Mouse (Mus musculus): ENCODE measurements around the gene Tmem42. TPM values are rescaled to one million over a fixed set of nuclear protein-coding genes. Genes with fewer than 3 reads are reported as not detected.

The Tmem42 gene
- 17.9 and 21.4 TPM in 2 replicates for polyA plus RNA-seq (2015; fragmentation: Nextera tagmentation; extraction: Ambion mirVana)

GRCm38 (mm10) chr9:123020995-123021631 is at the start of gene Tmem42:
TSS of gene Tmem42 (plus strand) at chr9:123021326.
- WGBS = under 1% methylated on average over 58 of the region's 69 CpGs
- peak within 1 kb of the TSS; percentile 90 for H3K27ac ChIP-seq (replicated peaks)
- peak within 1 kb of the TSS; percentile 88 for H3K9ac ChIP-seq
- H3K4me2 ChIP-seq = peak within 1 kb of the TSS; percentile 89
- peak; percentile 91 for ATAC-seq (ENCODE audit: extremely low read depth, insufficient number of reproducible peaks, low FRiP score, low TSS enrichment)
- H3K27me3 ChIP-seq (replicated peaks) = no peaks in the 10 kb centered on the region
- no peaks in the 10 kb centered on the region for H3K9me3 ChIP-seq
- H3K36me3 ChIP-seq = peaks cover 26% of the 10 kb centered on the region
- H3K4me1 ChIP-seq = peaks cover 34% of the 10 kb centered on the region
- H3K4me3 ChIP-seq = peak within 1 kb of the TSS; percentile 75

DNA sequence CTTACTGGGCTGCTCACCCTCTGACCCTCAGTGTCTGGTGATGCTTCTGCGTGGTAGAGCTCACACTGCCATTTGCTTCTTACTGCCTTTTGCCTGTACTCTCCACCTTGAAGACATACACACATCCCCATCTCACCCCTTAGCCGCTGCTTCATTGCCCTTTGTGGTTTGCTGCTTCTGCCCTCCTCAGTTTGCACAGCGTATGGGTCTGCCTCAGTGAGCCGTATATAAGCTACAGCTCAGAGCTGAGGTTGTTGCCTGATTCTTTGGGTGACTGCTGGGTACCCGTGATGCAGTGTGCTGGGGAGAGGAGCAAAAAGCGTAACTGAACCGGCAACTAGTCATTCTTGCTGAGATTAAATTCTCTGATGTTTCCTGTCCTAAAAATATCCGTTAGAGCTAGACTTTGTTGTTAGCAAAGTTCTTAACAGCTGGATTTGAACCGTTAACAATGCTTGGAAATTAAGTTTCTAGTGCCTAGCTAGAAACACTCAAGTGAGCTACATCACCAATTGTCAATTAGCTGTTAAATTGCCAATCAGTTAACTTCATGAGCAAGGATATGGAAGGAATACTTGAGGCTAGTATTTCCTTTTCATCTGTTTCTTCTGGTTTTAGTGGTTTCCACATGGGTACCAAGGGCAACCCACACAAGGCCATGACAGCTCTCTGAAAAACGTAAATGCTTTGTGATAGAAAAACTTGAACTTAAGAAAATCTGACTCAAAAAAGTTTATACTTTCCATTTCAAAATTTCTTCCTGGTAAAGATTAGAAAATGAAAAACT is 22.5 kb upstream of the Tmem42 start:
- Histone ChIP-seq H3K4me3 (no peak overlapping the region), H3K9ac (no peak overlapping the region), H3K4me1 (no peaks in the 10 kb centered on the region), H3K27me3 (replicated peaks) (no peaks in the 10 kb centered on the region), H3K4me2 (no peak overlapping the region), H3K36me3 (peaks cover 90% of the 10 kb centered on the region), H3K27ac (replicated peaks) (no peak overlapping the region), H3K9me3 (no peaks in the 10 kb centered on the region)
- WGBS = 89% methylated on average over 10 of the region's 10 CpGs
- ATAC-seq (ENCODE audit: extremely low read depth, insufficient number of reproducible peaks, low FRiP score, low TSS enrichment) = no peak

DNA sequence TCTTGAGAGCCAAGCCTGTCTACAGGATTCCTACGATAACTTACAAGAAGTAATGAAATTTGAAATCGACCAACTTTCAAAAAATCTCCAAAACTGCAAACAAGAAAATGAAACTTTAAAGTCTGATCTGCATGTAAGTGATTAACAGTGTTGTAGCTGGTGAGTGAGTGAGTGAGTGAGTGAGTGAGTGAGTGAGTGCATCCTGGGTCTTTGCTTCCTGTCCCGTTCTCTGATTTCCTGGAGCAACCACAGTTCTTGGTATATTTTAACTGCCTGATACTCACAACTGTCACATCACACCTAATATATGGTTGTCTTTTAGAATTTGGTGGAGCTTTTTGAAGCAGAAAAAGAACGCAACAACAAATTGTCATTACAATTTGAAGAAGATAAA is 21.9 kb upstream of the Tmem42 start:
- no peak for ATAC-seq (ENCODE audit: extremely low read depth, insufficient number of reproducible peaks, low FRiP score, low TSS enrichment)
- no peak overlapping the region for H3K4me2 ChIP-seq
- peaks cover 90% of the 10 kb centered on the region for H3K36me3 ChIP-seq
- H3K4me1 ChIP-seq = no peaks in the 10 kb centered on the region
- WGBS = 96% methylated on average over 4 of the region's 4 CpGs
- H3K27me3 ChIP-seq (replicated peaks) = no peaks in the 10 kb centered on the region
- no peak overlapping the region for H3K27ac ChIP-seq (replicated peaks)
- no peaks in the 10 kb centered on the region for H3K9me3 ChIP-seq
- no peak overlapping the region for H3K9ac ChIP-seq
- no peak overlapping the region for H3K4me3 ChIP-seq

GRCm38 (mm10) chr9:123004718-123005117 is 16.4 kb upstream of the Tmem42 start:
- Histone ChIP-seq H3K4me1 (no peaks in the 10 kb centered on the region), H3K4me2 (no peak overlapping the region), H3K27ac (replicated peaks) (no peak overlapping the region), H3K36me3 (peaks cover 97% of the 10 kb centered on the region), H3K9ac (no peak overlapping the region), H3K27me3 (replicated peaks) (no peaks in the 10 kb centered on the region), H3K4me3 (no peak overlapping the region), H3K9me3 (no peaks in the 10 kb centered on the region)
- no CpG with 5 or more reads among the region's 2 CpGs for WGBS
- no peak for ATAC-seq (ENCODE audit: extremely low read depth, insufficient number of reproducible peaks, low FRiP score, low TSS enrichment)

- no peak overlapping the region for H3K4me2 ChIP-seq
- H3K9me3 ChIP-seq = no peaks in the 10 kb centered on the region
- no peak for ATAC-seq (ENCODE audit: extremely low read depth, insufficient number of reproducible peaks, low FRiP score, low TSS enrichment)
- no peaks in the 10 kb centered on the region for H3K4me1 ChIP-seq
- no peak overlapping the region for H3K9ac ChIP-seq
- H3K27me3 ChIP-seq (replicated peaks) = no peaks in the 10 kb centered on the region
- no peak overlapping the region for H3K27ac ChIP-seq (replicated peaks)
- WGBS = 87% methylated on average over 6 of the region's 6 CpGs
- peaks cover 97% of the 10 kb centered on the region for H3K36me3 ChIP-seq
- no peak overlapping the region for H3K4me3 ChIP-seq
Observed at GRCm38 (mm10) chr9:123006071-123006470, 15.1 kb upstream of the Tmem42 start.

- Histone ChIP-seq H3K27me3 (replicated peaks) (no peaks in the 10 kb centered on the region), H3K9me3 (no peaks in the 10 kb centered on the region), H3K27ac (replicated peaks) (no peak overlapping the region), H3K36me3 (peaks cover 19% of the 10 kb centered on the region), H3K4me2 (peak overlapping the region; percentile 89), H3K4me3 (peak overlapping the region; percentile 75), H3K9ac (peak overlapping the region; percentile 88), H3K4me1 (peaks cover 34% of the 10 kb centered on the region)
- 37% methylated on average over 18 of the region's 24 CpGs for WGBS
- ATAC-seq (ENCODE audit: extremely low read depth, insufficient number of reproducible peaks, low FRiP score, low TSS enrichment) = 0 out of 2 replicates have a peak, but pooled peaks have one; percentile 3
Observed at GRCm38 (mm10) chr9:123021636-123022379, 682 bp downstream of the Tmem42 start.

GRCm38 (mm10) chr9:123024201-123024600 is 3.1 kb downstream of the Tmem42 start:
- Histone ChIP-seq H3K36me3 (no peaks in the 10 kb centered on the region), H3K4me2 (no peak overlapping the region), H3K27me3 (replicated peaks) (no peaks in the 10 kb centered on the region), H3K9me3 (no peaks in the 10 kb centered on the region), H3K4me3 (no peak overlapping the region), H3K27ac (replicated peaks) (no peak overlapping the region), H3K4me1 (peaks cover 28% of the 10 kb centered on the region), H3K9ac (no peak overlapping the region)
- ATAC-seq (ENCODE audit: extremely low read depth, insufficient number of reproducible peaks, low FRiP score, low TSS enrichment) = no peak
- 74% methylated on average over 2 of the region's 2 CpGs for WGBS

DNA sequence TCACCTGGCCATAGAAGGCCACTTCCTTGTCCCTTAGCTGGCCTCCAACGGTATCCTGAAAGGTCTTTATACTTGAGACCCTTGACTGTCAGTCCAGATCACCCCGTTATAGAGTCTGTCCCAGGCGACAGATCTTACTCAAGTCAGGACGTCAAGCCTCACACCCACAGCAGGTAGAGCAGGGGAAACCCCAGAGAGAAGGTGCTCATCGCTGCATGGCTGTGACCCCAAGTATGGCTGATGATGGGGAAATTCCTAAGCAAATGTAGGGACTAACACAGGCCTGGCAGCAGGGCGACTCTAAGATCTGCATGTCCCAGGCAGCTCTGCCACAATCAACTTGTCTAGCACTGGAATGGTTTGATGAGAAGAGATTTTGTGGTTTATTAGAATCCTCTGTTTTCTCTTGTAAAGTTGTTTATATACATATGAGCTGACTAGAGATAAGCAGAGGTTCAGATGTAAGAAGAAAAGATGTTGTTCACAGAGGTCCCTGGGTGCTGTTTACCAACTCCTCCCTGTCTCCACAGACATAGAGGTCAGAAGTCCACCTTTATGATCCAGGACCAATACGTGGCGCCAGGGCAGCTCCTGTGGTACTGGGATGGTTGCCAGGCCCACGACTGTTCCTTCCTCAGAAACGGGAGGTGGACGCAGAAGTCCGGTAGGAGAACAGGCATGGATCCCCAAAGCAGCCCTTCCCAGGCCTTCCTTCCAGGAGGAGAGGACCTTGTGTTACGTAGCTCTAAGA is 10.5 kb downstream of the Tmem42 start:
- ATAC-seq (ENCODE audit: extremely low read depth, insufficient number of reproducible peaks, low FRiP score, low TSS enrichment) = no peak
- Histone ChIP-seq H3K36me3 (no peaks in the 10 kb centered on the region), H3K27me3 (replicated peaks) (no peaks in the 10 kb centered on the region), H3K4me1 (no peaks in the 10 kb centered on the region), H3K27ac (replicated peaks) (no peak overlapping the region), H3K9ac (no peak overlapping the region), H3K4me3 (no peak overlapping the region), H3K4me2 (no peak overlapping the region), H3K9me3 (no peaks in the 10 kb centered on the region)
- WGBS = 75% methylated on average over 13 of the region's 13 CpGs

- Histone ChIP-seq H3K27ac (replicated peaks) (no peak within 1 kb of the TSS), H3K27me3 (replicated peaks) (peaks cover 3% of the 10 kb centered on the region), H3K4me1 (no peaks in the 10 kb centered on the region), H3K36me3 (no peaks in the 10 kb centered on the region), H3K9ac (no peak within 1 kb of the TSS), H3K4me3 (no peak within 1 kb of the TSS), H3K9me3 (no peaks in the 10 kb centered on the region), H3K4me2 (no peak within 1 kb of the TSS)
- WGBS = 72% methylated on average over 4 of the region's 4 CpGs
- ATAC-seq (ENCODE audit: extremely low read depth, insufficient number of reproducible peaks, low FRiP score, low TSS enrichment) = no peak
Observed at GRCm38 (mm10) chr9:123034426-123034825, 13.3 kb downstream of the Tmem42 start, which contains the start of gene Tgm4. TSS of gene Tgm4 (plus strand) at chr9:123034726.

- H3K9me3 ChIP-seq = no peaks in the 10 kb centered on the region
- no peaks in the 10 kb centered on the region for H3K4me1 ChIP-seq
- no peaks in the 10 kb centered on the region for H3K27me3 ChIP-seq (replicated peaks)
- 82% methylated on average over 1 of the region's 1 CpGs for WGBS
- no peak overlapping the region for H3K27ac ChIP-seq (replicated peaks)
- H3K4me2 ChIP-seq = no peak overlapping the region
- no peaks in the 10 kb centered on the region for H3K36me3 ChIP-seq
- no peak for ATAC-seq (ENCODE audit: extremely low read depth, insufficient number of reproducible peaks, low FRiP score, low TSS enrichment)
- no peak overlapping the region for H3K9ac ChIP-seq
- no peak overlapping the region for H3K4me3 ChIP-seq
Observed at GRCm38 (mm10) chr9:123047665-123048064, 26.5 kb downstream of the Tmem42 start.

Measured in heart, embryonic 13.5 days (tissue).